8 mouse cellular contexts compared by ENCODE assay signal in the genomic region with DNA sequence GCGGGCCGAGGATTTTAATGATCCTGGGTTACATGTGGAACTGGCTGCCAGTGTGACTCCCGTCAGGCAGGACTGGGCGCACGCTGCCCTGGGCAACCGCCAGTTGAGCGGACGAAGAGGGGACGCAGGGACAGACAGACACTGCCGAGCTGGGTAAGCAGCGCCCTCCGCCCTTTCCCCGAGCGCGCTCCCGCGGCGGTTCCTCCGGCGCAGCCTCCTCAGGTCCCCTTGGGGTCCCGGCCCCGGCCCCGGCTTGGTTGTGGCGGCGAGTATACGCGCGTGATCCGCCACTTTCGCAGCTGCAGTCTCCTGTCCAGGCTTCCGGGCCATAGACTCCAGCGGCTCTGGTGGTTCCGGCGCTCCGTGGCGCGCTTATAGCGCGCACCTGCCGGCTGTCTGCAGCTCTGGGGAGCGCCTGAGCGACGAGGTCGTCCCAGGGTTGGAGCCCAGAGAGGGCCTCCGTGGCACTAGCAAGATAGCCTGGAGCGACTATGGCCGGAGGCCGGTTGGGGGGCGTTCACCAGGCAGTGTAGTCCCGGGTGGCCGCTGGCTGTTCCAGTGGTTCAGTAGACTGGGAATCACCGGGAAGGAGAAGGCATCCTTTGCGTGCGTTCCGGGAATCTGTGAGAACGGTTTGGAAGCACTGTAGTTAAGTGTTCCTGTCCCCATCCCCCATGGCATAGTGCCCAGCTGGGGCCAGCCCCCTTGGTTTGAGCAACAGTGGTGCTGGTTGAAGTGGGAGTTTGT. TPM values are rescaled to one million over a fixed set of nuclear protein-coding genes. Genes with fewer than 3 reads are reported as not detected.
DNase-seq lines count a peak whose midpoint lies in the region; ATAC-seq and TF ChIP-seq lines count a peak whose summit lies in the region.

No protein-coding gene starts in this region.

- H3K27me3 ChIP-seq in liver, embryonic 13.5 days: peaks cover 5% of the 10 kb centered on the region; the same call in 1 of the 2 replicates
- H3K27me3 ChIP-seq in myocyte (ENCODE audit: control insufficient read depth, insufficient read depth, insufficient read length): no peaks in the 10 kb centered on the region

- ATAC-seq in liver, embryonic 13.5 days (ENCODE audit: low read depth): peak; percentile 37

- peak overlapping the region; percentile 76 for H3K4me3 ChIP-seq in liver, embryonic 13.5 days (replicated peaks)
- H3K4me3 ChIP-seq in myocyte: peak overlapping the region; percentile 81

- H3K79me2 ChIP-seq in myocyte (ENCODE audit: control insufficient read depth, insufficient read depth): peaks cover 41% of the 10 kb centered on the region

- under 1% methylated on average over 56 of the region's 56 CpGs for WGBS in liver, embryonic 13.5 days (ENCODE audit: insufficient replicate concordance)

- peak overlapping the region; percentile 72 for H3K9ac ChIP-seq in liver, embryonic 13.5 days

- no peaks in the 10 kb centered on the region for H3K9me3 ChIP-seq in liver, embryonic 13.5 days (replicated peaks)

- DNase-seq in left cerebral cortex, adult 18-20 months (ENCODE audit: low spot score in 2 of 2): peak; percentile 49 to 58
- DNase-seq in left cerebral cortex, adult 9 months (ENCODE audit: low spot score in 2 of 2): no peak
- peak; percentile 69 for DNase-seq in embryo, embryonic 11 days
- peak; percentile 97 for DNase-seq in heart, adult 11 months
- peak; percentile 78 for DNase-seq in kidney, adult 18-20 months
- peak; percentile 44 for DNase-seq in liver, embryonic 13.5 days
- DNase-seq in testis, postnatal 10 days (ENCODE audit: low spot score): peak; percentile 61

- H3ac ChIP-seq in myocyte (ENCODE audit: control insufficient read depth, insufficient read length): peak overlapping the region; percentile 60

- peak overlapping the region; percentile 96 for H3K4me2 ChIP-seq in liver, embryonic 13.5 days
- H3K4me2 ChIP-seq in myocyte (ENCODE audit: low read depth): peak overlapping the region; percentile 77

- H3K27ac ChIP-seq in liver, embryonic 13.5 days: peak overlapping the region; percentile 61

- H3K36me3 ChIP-seq in liver, embryonic 13.5 days: no peaks in the 10 kb centered on the region
- no peaks in the 10 kb centered on the region for H3K36me3 ChIP-seq in myocyte (ENCODE audit: control insufficient read depth, insufficient read depth)

- peaks cover 51% of the 10 kb centered on the region for H3K4me1 ChIP-seq in liver, embryonic 13.5 days (replicated peaks)

- no peak for TF ChIP-seq POLR2A in myocyte (IDR thresholded peaks at IDR 0.05; ENCODE audit: insufficient read length, low read depth)

TF ChIP-seq in myocyte, 11 proteins besides CTCF, POLR2A, EP300 and RAD21:
- TF ChIP-seq MAX (IDR thresholded peaks at IDR 0.05; ENCODE audit: low read depth) (no peak), MYOD1 (IDR thresholded peaks at IDR 0.05; ENCODE audit: control insufficient read depth in 1 of 3, insufficient read length in 2 of 3, low read depth in 2 of 3) (peak in 1 of 3 experiments; percentile 16), MYOG (IDR thresholded peaks at IDR 0.05; ENCODE audit: control insufficient read depth in 1 of 3, insufficient read depth in 1 of 3, insufficient read length in 2 of 3, low read depth in 2 of 3) (peak in 1 of 3 experiments; percentile 19)
TF ChIP-seq in myocyte: peak in this region for 2.

RNA-seq across cellular contexts. Expression of gene Plxna2, which starts 2.4 kb away (rescaled TPM):
- 10 to 100 TPM; 73.3 to 76.6 TPM for total RNA-seq in left cerebral cortex, adult 18-20 months (2021)
- 1.1 and 1.3 TPM in 2 replicates for polyA plus RNA-seq in liver, embryonic 13.5 days (2015; fragmentation: Nextera tagmentation; extraction: Ambion mirVana)
- polyA plus RNA-seq in myocyte (2012; fragmentation: generic; extraction: Trizol): 3.6 TPM

Comparison
In these comparisons a context has a peak if more than half of its experiments do, and no peak if none do; other contexts are left out.
1. DNase-seq: peak in left cerebral cortex, adult 18-20 months (2 of 2), embryo, embryonic 11 days (single experiment), heart, adult 11 months (single experiment), kidney, adult 18-20 months (single experiment), liver, embryonic 13.5 days (single experiment) and testis, postnatal 10 days (single experiment); none in left cerebral cortex, adult 9 months (0 of 2).